Mouse (Mus musculus): Measurements from ENCODE around the gene Trpm3.

Trpm3 gene

GRCm38 (mm10) chr19:22138590-22139421, at the start of gene Trpm3:
Gene Trpm3, plus strand, starts transcription at chr19:22139046.
- DNase-seq (ENCODE audit: low read depth, low spot score) = peak; percentile 40

GRCm38 (mm10) chr19:22100582-22100981, 38.3 kb upstream of the Trpm3 start:
- DNase-seq (ENCODE audit: low read depth, low spot score) = no peak

GRCm38 (mm10) chr19:22103865-22104264, 35.0 kb upstream of the Trpm3 start:
- DNase-seq (ENCODE audit: low read depth, low spot score) = no peak

GRCm38 (mm10) chr19:22104848-22105484, 33.9 kb upstream of the Trpm3 start:
- DNase-seq (ENCODE audit: low read depth, low spot score) = no peak

GRCm38 (mm10) chr19:22105648-22106047, 33.2 kb upstream of the Trpm3 start:
- DNase-seq (ENCODE audit: low read depth, low spot score) = no peak

GRCm38 (mm10) chr19:22108893-22109463, 29.9 kb upstream of the Trpm3 start:
- no peak for DNase-seq (ENCODE audit: low read depth, low spot score)

GRCm38 (mm10) chr19:22120976-22121375, 17.9 kb upstream of the Trpm3 start:
- DNase-seq (ENCODE audit: low read depth, low spot score) = no peak

GRCm38 (mm10) chr19:22121631-22122030, 17.2 kb upstream of the Trpm3 start:
- no peak for DNase-seq (ENCODE audit: low read depth, low spot score)

GRCm38 (mm10) chr19:22132626-22133025, 6.2 kb upstream of the Trpm3 start:
- no peak for DNase-seq (ENCODE audit: low read depth, low spot score)

GRCm38 (mm10) chr19:22178549-22178948, 39.7 kb downstream of the Trpm3 start:
- DNase-seq (ENCODE audit: low read depth, low spot score) = no peak

GRCm38 (mm10) chr19:22179017-22179416, 40.2 kb downstream of the Trpm3 start:
- no peak for DNase-seq (ENCODE audit: low read depth, low spot score)

- DNase-seq (ENCODE audit: low read depth, low spot score) = no peak
Measured at GRCm38 (mm10) chr19:22180136-22180535, 41.3 kb downstream of the Trpm3 start.

- peak; percentile 72 for DNase-seq (ENCODE audit: low read depth, low spot score)
Measured at GRCm38 (mm10) chr19:22189716-22190115, 50.9 kb downstream of the Trpm3 start.

GRCm38 (mm10) chr19:22222520-22222919, 83.7 kb downstream of the Trpm3 start:
- DNase-seq (ENCODE audit: low read depth, low spot score) = no peak

- DNase-seq (ENCODE audit: low read depth, low spot score) = no peak
Measured at GRCm38 (mm10) chr19:22234187-22234586, 95.3 kb downstream of the Trpm3 start.

- DNase-seq (ENCODE audit: low read depth, low spot score) = no peak
Measured at GRCm38 (mm10) chr19:22249076-22249475, 110.2 kb downstream of the Trpm3 start.

GRCm38 (mm10) chr19:22272916-22273315, 134.1 kb downstream of the Trpm3 start:
- DNase-seq (ENCODE audit: low read depth, low spot score) = no peak

GRCm38 (mm10) chr19:22284651-22285050, 145.8 kb downstream of the Trpm3 start:
- no peak for DNase-seq (ENCODE audit: low read depth, low spot score)

- DNase-seq (ENCODE audit: low read depth, low spot score) = no peak
Measured at GRCm38 (mm10) chr19:22292671-22293070, 153.8 kb downstream of the Trpm3 start.

GRCm38 (mm10) chr19:22300906-22301305, 162.1 kb downstream of the Trpm3 start:
- no peak for DNase-seq (ENCODE audit: low read depth, low spot score)

- DNase-seq (ENCODE audit: low read depth, low spot score) = no peak
Measured at GRCm38 (mm10) chr19:22303021-22303951, 164.4 kb downstream of the Trpm3 start.
